Mouse (Mus musculus): Measurements from ENCODE around the gene Mest.

Gene Mest

GRCm38 (mm10) chr6:30709115-30709514, 14.2 kb upstream of the Mest start:
- DNase-seq = no peak

- no peak for DNase-seq
These were observed 12.7 kb upstream of the Mest start for GRCm38 (mm10) chr6:30710371-30711364.

GRCm38 (mm10) chr6:30711365-30711763, 12.0 kb upstream of the Mest start:
- DNase-seq = no peak

GRCm38 (mm10) chr6:30712484-30712883, 10.9 kb upstream of the Mest start:
- DNase-seq = no peak

GRCm38 (mm10) chr6:30713455-30713854, 9.9 kb upstream of the Mest start:
- DNase-seq = no peak

- DNase-seq = no peak
These were observed 9.5 kb upstream of the Mest start for GRCm38 (mm10) chr6:30713896-30714295.

- DNase-seq = no peak
These were observed 8.4 kb upstream of the Mest start for GRCm38 (mm10) chr6:30714891-30715471.

- no peak for DNase-seq
These were observed 6.6 kb upstream of the Mest start for GRCm38 (mm10) chr6:30716796-30717195.

- DNase-seq = no peak
These were observed 772 bp upstream of the Mest start for GRCm38 (mm10) chr6:30722385-30723164.

GRCm38 (mm10) chr6:30730301-30730971, 7.1 kb downstream of the Mest start:
- no peak for DNase-seq

GRCm38 (mm10) chr6:30732571-30733130, 9.3 kb downstream of the Mest start:
- no peak for DNase-seq

- DNase-seq = no peak
These were observed 11.1 kb downstream of the Mest start for GRCm38 (mm10) chr6:30734465-30734864.

- DNase-seq = no peak
These were observed 11.8 kb downstream of the Mest start for GRCm38 (mm10) chr6:30734988-30735727.

GRCm38 (mm10) chr6:30735728-30736371, 12.5 kb downstream of the Mest start:
- no peak for DNase-seq

GRCm38 (mm10) chr6:30736372-30736762, 13.0 kb downstream of the Mest start:
- no peak for DNase-seq

GRCm38 (mm10) chr6:30736864-30737547, 13.7 kb downstream of the Mest start:
- DNase-seq = no peak

GRCm38 (mm10) chr6:30737548-30738463, 14.5 kb downstream of the Mest start:
- DNase-seq = peak; percentile 34

- no peak for DNase-seq
These were observed 15.2 kb downstream of the Mest start for GRCm38 (mm10) chr6:30738464-30739006.

GRCm38 (mm10) chr6:30739177-30739747, 15.9 kb downstream of the Mest start:
- DNase-seq = no peak
